Mouse (Mus musculus) MEL (cell line): ENCODE results near the gene Eral1. TPM values are rescaled to one million over a fixed set of nuclear protein-coding genes. Genes with fewer than 3 reads are reported as not detected.

ENCODE experiments used
- DNase-seq: peaks from one replicate; pipeline ENCODE4 v3.0.0; 2011; ENCODE audit warnings: low read depth, low spot score
- H3K27ac ChIP-seq: 2 replicates; pipeline ENCODE4 v1.5.1; 2012; ENCODE audit warnings: low read depth, mild to moderate bottlenecking, control low read depth, low read length, moderate library complexity; ENCODE audit not compliant: control insufficient read depth
- H3K27me3 ChIP-seq, 2 experiments: fragments of 150-350 bp in 1 of 2; sonication (generic) in 1 of 2; 2 replicates each; pipeline ENCODE4 v1.6.1; 2012; ENCODE audit warnings: low read length in 2 of 2, mild to moderate bottlenecking in 2 of 2, improper control_type of control experiment in 1 of 2, moderate library complexity in 1 of 2; ENCODE audit not compliant: insufficient read depth in 2 of 2, control insufficient read depth in 1 of 2
- H3K36me3 ChIP-seq, 2 experiments: 2 replicates each; pipeline ENCODE4 v1.6.1; 2012 to 2014; ENCODE audit warnings: low read length in 2 of 2, improper control_type of control experiment in 1 of 2, inconsistent platforms in 1 of 2, mild to moderate bottlenecking in 1 of 2; ENCODE audit not compliant: insufficient read depth in 2 of 2, control insufficient read depth in 1 of 2
- H3K4me1 ChIP-seq, 2 experiments: fragments of 150-350 bp in 1 of 2; sonication (generic) in 1 of 2; 2 replicates each; pipeline ENCODE4 v1.6.1; 2012; ENCODE audit warnings: low read length in 2 of 2, improper control_type of control experiment in 1 of 2, mild to moderate bottlenecking in 1 of 2; ENCODE audit not compliant: insufficient read depth in 2 of 2, control insufficient read depth in 1 of 2
- H3K4me3 ChIP-seq, 2 experiments: fragments of 150-350 bp in 1 of 2; sonication (generic) in 1 of 2; 2 replicates each; pipeline ENCODE4 v1.5.1; 2012; ENCODE audit warnings: low read depth in 2 of 2, low read length in 2 of 2, mild to moderate bottlenecking in 2 of 2, moderate library complexity in 2 of 2, control low read depth in 1 of 2, improper control_type of control experiment in 1 of 2; ENCODE audit not compliant: control insufficient read depth in 1 of 2, insufficient read depth in 1 of 2
- H3K79me2 ChIP-seq: 2 replicates; pipeline ENCODE4 v1.6.1; 2012; ENCODE audit warnings: mild to moderate bottlenecking, low read length, moderate library complexity; ENCODE audit not compliant: control insufficient read depth, poor library complexity, insufficient read depth
- H3K9ac ChIP-seq: 2 replicates; pipeline ENCODE4 v1.6.1; 2012; ENCODE audit warnings: low read depth, mild to moderate bottlenecking, control low read depth, low read length, moderate library complexity; ENCODE audit not compliant: control insufficient read depth, poor library complexity, severe bottlenecking
- H3K9me3 ChIP-seq: fragments of 150-350 bp; sonication (generic); replicated peaks from 2 replicates; pipeline ENCODE4 v1.6.1; 2012; ENCODE audit warnings: mild to moderate bottlenecking, low read length, improper control_type of control experiment, moderate library complexity; ENCODE audit not compliant: insufficient read depth
- BHLHE40 ChIP-seq: IDR thresholded peaks from 2 replicates; pipeline ENCODE4 v1.6.1; 2012; ENCODE audit warnings: low read depth, mild to moderate bottlenecking, inconsistent platforms, low read length, improper control_type of control experiment, borderline replicate concordance
- CHD1 ChIP-seq: IDR thresholded peaks from 2 replicates; pipeline ENCODE4 v1.6.1; 2012; ENCODE audit warnings: low read depth, mild to moderate bottlenecking, inconsistent platforms, low read length, improper control_type of control experiment
- CTCF ChIP-seq, 3 experiments: IDR thresholded peaks in 2 of 3; conservative IDR thresholded peaks in 1 of 3; 2 replicates each; pipeline ENCODE4 v1.5.1; 2011 to 2012; ENCODE audit warnings: low read length in 3 of 3, low read depth in 2 of 3, mild to moderate bottlenecking in 2 of 3, improper control_type of control experiment in 1 of 3, inconsistent platforms in 1 of 3, mixed read lengths in 1 of 3, moderate library complexity in 1 of 3; ENCODE audit not compliant: control insufficient read depth in 1 of 3, insufficient read depth in 1 of 3, poor library complexity in 1 of 3, severe bottlenecking in 1 of 3
- E2F4 ChIP-seq: IDR thresholded peaks from 2 replicates; pipeline ENCODE4 v1.6.1; 2011; ENCODE audit warnings: low read depth, low read length, improper control_type of control experiment, borderline replicate concordance
- ETS1 ChIP-seq: IDR thresholded peaks from 2 replicates; pipeline ENCODE4 v1.6.1; 2012; ENCODE audit warnings: low read depth, mild to moderate bottlenecking, inconsistent platforms, low read length, improper control_type of control experiment, moderate library complexity
- GABPA ChIP-seq: IDR thresholded peaks from 2 replicates; pipeline ENCODE4 v1.6.1; 2012; ENCODE audit warnings: low read depth, mild to moderate bottlenecking, inconsistent platforms, low read length, improper control_type of control experiment, moderate library complexity
- GATA1 ChIP-seq: IDR thresholded peaks from 2 replicates; pipeline ENCODE4 v1.6.1; 2011; ENCODE audit warnings: low read depth, low read length, improper control_type of control experiment
- HCFC1 ChIP-seq: IDR thresholded peaks from 2 replicates; pipeline ENCODE4 v1.6.1; 2012; ENCODE audit warnings: low read depth, mild to moderate bottlenecking, inconsistent platforms, low read length, improper control_type of control experiment, moderate library complexity
- JUND ChIP-seq: IDR thresholded peaks from 2 replicates; pipeline ENCODE4 v1.6.1; 2011; ENCODE audit warnings: low read depth, mild to moderate bottlenecking, improper control_type of control experiment, low read length
- KAT2A ChIP-seq: conservative IDR thresholded peaks from 2 replicates; pipeline ENCODE4 v1.6.1; 2012; ENCODE audit warnings: low read depth, low read length, improper control_type of control experiment, inconsistent platforms
- MAFK ChIP-seq: IDR thresholded peaks from 2 replicates; pipeline ENCODE4 v1.6.1; 2011; ENCODE audit warnings: low read depth, mild to moderate bottlenecking, low read length, improper control_type of control experiment, borderline replicate concordance
- MAZ ChIP-seq: IDR thresholded peaks from 2 replicates; pipeline ENCODE4 v1.6.1; 2012; ENCODE audit warnings: low read depth, mild to moderate bottlenecking, inconsistent platforms, low read length, improper control_type of control experiment
- MEF2A ChIP-seq: IDR thresholded peaks from 2 replicates; pipeline ENCODE4 v1.6.1; 2014; ENCODE audit warnings: low read depth, mild to moderate bottlenecking, inconsistent platforms, low read length, improper control_type of control experiment; ENCODE audit not compliant: poor library complexity, insufficient replicate concordance, severe bottlenecking; ENCODE audit errors: extremely low read depth
- NRF1 ChIP-seq: IDR thresholded peaks from 2 replicates; pipeline ENCODE4 v1.6.1; 2014; ENCODE audit warnings: low read depth, mild to moderate bottlenecking, inconsistent platforms, low read length, improper control_type of control experiment, moderate library complexity; ENCODE audit not compliant: poor library complexity, insufficient read depth, severe bottlenecking
- RAD21 ChIP-seq: IDR thresholded peaks from 2 replicates; pipeline ENCODE4 v1.6.1; 2011; ENCODE audit warnings: mild to moderate bottlenecking, low read depth, low read length, improper control_type of control experiment
- RCOR1 ChIP-seq: IDR thresholded peaks from 2 replicates; pipeline ENCODE4 v1.6.1; 2012; ENCODE audit warnings: low read depth, mild to moderate bottlenecking, inconsistent platforms, low read length, improper control_type of control experiment
- SIN3A ChIP-seq: IDR thresholded peaks from 2 replicates; pipeline ENCODE4 v1.6.1; 2012; ENCODE audit warnings: low read length, improper control_type of control experiment, inconsistent platforms
- TCF12 ChIP-seq: IDR thresholded peaks from 2 replicates; pipeline ENCODE4 v1.6.1; 2014; ENCODE audit warnings: low read depth, mild to moderate bottlenecking, inconsistent platforms, low read length, improper control_type of control experiment, moderate library complexity
- UBTF ChIP-seq: IDR thresholded peaks from 2 replicates; pipeline ENCODE4 v1.6.1; 2012; ENCODE audit warnings: low read depth, mild to moderate bottlenecking, inconsistent platforms, low read length, improper control_type of control experiment, moderate library complexity, borderline replicate concordance; ENCODE audit not compliant: insufficient read depth
- USF1 ChIP-seq: IDR thresholded peaks from 2 replicates; pipeline ENCODE4 v1.6.1; 2014; ENCODE audit warnings: low read depth, mild to moderate bottlenecking, inconsistent platforms, low read length, improper control_type of control experiment, moderate library complexity
- USF2 ChIP-seq, 2 experiments: IDR thresholded peaks; 2 replicates each; pipeline ENCODE4 v1.6.1; 2011 to 2012; ENCODE audit warnings: improper control_type of control experiment in 2 of 2, low read length in 2 of 2, borderline replicate concordance in 1 of 2, inconsistent platforms in 1 of 2, low read depth in 1 of 2, mild to moderate bottlenecking in 1 of 2; ENCODE audit not compliant: insufficient read depth in 1 of 2
- ZC3H11A ChIP-seq: IDR thresholded peaks from 2 replicates; pipeline ENCODE4 v1.6.1; 2012; ENCODE audit warnings: low read depth, mild to moderate bottlenecking, inconsistent platforms, low read length, improper control_type of control experiment
- ZNF384 ChIP-seq: IDR thresholded peaks from 2 replicates; pipeline ENCODE4 v1.6.1; 2012; ENCODE audit warnings: low read depth, mild to moderate bottlenecking, inconsistent platforms, low read length, improper control_type of control experiment
- polyA plus RNA-seq, 2 experiments: library from polyadenylated mRNA; stranded (reverse) in 1 of 2; unstranded in 1 of 2; fragments of >175 nt in 1 of 2; fragments of >200 nt in 1 of 2; gene quantifications; 2 replicates each; pipeline versions ENCODE4 v1.2.1 to v1.2.4; 2012; ENCODE audit warnings: low replicate concordance in 2 of 2, low read depth in 1 of 2; ENCODE audit not compliant: insufficient read length in 2 of 2, insufficient read depth in 1 of 2, missing spikeins in 1 of 2
- total RNA-seq: library from RNA; depleted of rRNA; stranded (reverse); fragments of 300-350 nt; gene quantifications from 2 replicates; pipeline ENCODE4 v1.2.3, GENCODE M21; 2012

The Eral1 gene
- total and polyA plus RNA-seq, 3 experiments, result 38.4 to 43.5 TPM; not detected in 1

GRCm38 (mm10) chr11:78069646-78070045 lies 10.5 kb downstream of the Eral1 start (continued):
- TF ChIP-seq ETS1 (peak; percentile 89), UBTF (no peak), CHD1 (no peak), GATA1 (peak; percentile 99), BHLHE40 (peak; percentile 98), NRF1 (peak; percentile 34; the same call in 1 of the 2 replicates), MEF2A (peak; percentile 53; the same call in 1 of the 2 replicates), TCF12 (peak; percentile 100), ZC3H11A (no peak), JUND (0 out of 2 replicates have a peak, but pooled peaks have one; percentile 30), MAFK (no peak; the same call in 1 of the 2 replicates), E2F4 (no peak), RAD21 (no peak)

- peaks cover 4% of the 10 kb centered on the region; the same call in 1 of the 2 replicates for H3K79me2 ChIP-seq
- TF ChIP-seq E2F4, result no peak
- TF ChIP-seq TCF12, result no peak
- no peak for TF ChIP-seq KAT2A
- no peak for TF ChIP-seq USF2 (IDR thresholded peaks at IDR 0.05; ENCODE audit: borderline replicate concordance in 1 of 2, insufficient read depth in 1 of 2, low read depth in 1 of 2, low read length in 2 of 2)
- no peak for TF ChIP-seq UBTF
- TF ChIP-seq ZC3H11A, result no peak
- TF ChIP-seq ZNF384, result no peak
- TF ChIP-seq HCFC1, result no peak
- no peak for TF ChIP-seq GATA1
- no peak for TF ChIP-seq RCOR1
- no peak for TF ChIP-seq CHD1
- no peak for TF ChIP-seq MAFK
- no peak for TF ChIP-seq CTCF (IDR thresholded peaks at IDR 0.05 in 2 of 3, conservative IDR thresholded peaks at IDR 0.05 in 1 of 3; ENCODE audit: control insufficient read depth in 1 of 3, insufficient read depth in 1 of 3, low read depth in 2 of 3, low read length in 3 of 3, poor library complexity in 1 of 3, severe bottlenecking in 1 of 3)
- TF ChIP-seq MAZ, result no peak
- TF ChIP-seq GABPA, result no peak
- no peak for TF ChIP-seq USF1
- no peak for TF ChIP-seq SIN3A
- H3K27me3 ChIP-seq, result no peaks in the 10 kb centered on the region
- H3K4me1 ChIP-seq, result peaks cover 28 to 63% of the 10 kb centered on the region in 2 experiments
- peaks cover 3 to 63% of the 10 kb centered on the region in 2 experiments; a peak in 3 of 4 replicates for H3K36me3 ChIP-seq
- no peak for DNase-seq
- H3K4me3 ChIP-seq, result no peak overlapping the region
- H3K9ac ChIP-seq, result peak overlapping the region; percentile 20
- H3K9me3 ChIP-seq, result no peaks in the 10 kb centered on the region
- H3K27ac ChIP-seq, result peak overlapping the region; percentile 66
Observed at GRCm38 (mm10) chr11:78069130-78069529, 11.1 kb downstream of the Eral1 start.
